Mouse (Mus musculus): Measurements from ENCODE around the gene Sh3gl2. TPM values are rescaled to one million over a fixed set of nuclear protein-coding genes. Genes with fewer than 3 reads are reported as not detected.
A peak's percentile ranks its signal among the peaks of the same experiment; 100 is the strongest.

The Sh3gl2 gene
- polyA plus RNA-seq, 1 experiment from 2014 or later: 112 TPM

DNA sequence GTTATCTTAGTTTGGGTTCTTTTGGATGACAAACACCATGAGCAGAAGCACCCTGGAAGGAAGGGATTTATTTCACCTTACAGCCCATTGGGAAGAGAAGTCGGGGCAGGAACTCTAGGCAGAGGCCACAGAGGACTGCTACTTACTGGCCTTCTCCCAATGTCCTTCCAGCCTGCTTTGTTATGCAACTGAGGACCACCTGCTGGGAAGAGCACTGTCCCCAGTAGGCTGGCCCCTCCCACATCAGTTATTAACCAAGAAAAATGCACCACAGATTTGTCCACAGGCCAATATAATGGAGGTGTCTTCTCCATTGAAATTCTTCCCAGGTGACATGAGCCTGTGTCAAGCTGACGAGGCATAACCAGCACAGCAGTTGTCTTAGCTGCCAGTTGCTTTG lies 62.5 kb downstream of the Sh3gl2 start:
- H3K36me3 ChIP-seq: no peaks in the 10 kb centered on the region
- no peak overlapping the region for H3K27ac ChIP-seq (replicated peaks)
- no peak overlapping the region for H3K4me3 ChIP-seq
- no peak overlapping the region for H3K9ac ChIP-seq
- H3K4me2 ChIP-seq: no peak overlapping the region
- H3K4me1 ChIP-seq (replicated peaks): no peaks in the 10 kb centered on the region; the same call in 1 of the 2 replicates
- no peaks in the 10 kb centered on the region for H3K27me3 ChIP-seq
- WGBS: 61% methylated on average over 2 of the region's 2 CpGs
- H3K9me3 ChIP-seq: no peaks in the 10 kb centered on the region
- no peak for ATAC-seq (ENCODE audit: low FRiP score, low read depth)

DNA sequence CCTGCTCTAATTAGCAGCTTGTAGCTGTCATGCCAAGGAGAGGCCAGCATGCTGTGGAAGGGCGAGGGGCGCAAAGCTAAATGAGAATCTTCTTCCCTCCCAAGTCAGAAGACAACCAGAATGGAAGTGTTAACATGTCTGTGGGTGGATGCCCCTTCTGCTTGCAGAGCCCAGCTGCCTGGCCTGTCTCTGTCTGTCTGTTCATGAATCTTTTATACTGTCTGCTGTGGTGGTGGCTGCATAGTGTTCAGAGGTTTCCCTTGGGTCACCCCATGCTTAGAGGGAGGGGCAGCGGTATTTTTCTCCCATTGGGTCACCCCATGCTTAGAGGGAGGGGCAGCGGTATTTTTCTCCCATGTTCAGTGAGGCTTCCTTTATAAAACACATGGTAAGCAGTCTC lies 68.0 kb downstream of the Sh3gl2 start:
- ATAC-seq (ENCODE audit: low FRiP score, low read depth): no peak

DNA sequence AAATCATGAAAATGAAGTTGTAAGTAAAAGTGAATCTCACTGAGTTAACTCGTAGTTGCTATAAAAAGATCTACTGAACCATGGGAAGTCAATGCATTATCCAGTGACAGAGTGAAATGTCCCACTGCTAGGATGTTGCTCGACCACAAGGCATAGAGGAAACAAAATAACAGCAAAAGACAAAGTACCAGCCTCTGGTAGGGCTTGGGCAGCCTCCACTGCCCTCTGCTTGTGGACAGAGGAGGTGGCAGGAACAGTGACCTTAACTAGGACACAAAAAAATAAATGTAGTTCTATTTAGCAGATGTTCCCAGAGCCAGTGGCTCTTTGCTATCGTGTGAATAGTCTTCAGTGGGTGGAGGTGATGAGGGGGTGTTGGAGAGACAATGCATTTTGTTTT lies 68.5 kb downstream of the Sh3gl2 start:
- 58% methylated on average over 3 of the region's 3 CpGs for WGBS
- Histone ChIP-seq H3K4me2 (no peak overlapping the region), H3K36me3 (no peaks in the 10 kb centered on the region), H3K4me3 (no peak overlapping the region), H3K27me3 (no peaks in the 10 kb centered on the region), H3K4me1 (replicated peaks) (peaks cover 6% of the 10 kb centered on the region; the same call in 1 of the 2 replicates), H3K9ac (no peak overlapping the region), H3K9me3 (no peaks in the 10 kb centered on the region), H3K27ac (replicated peaks) (no peak overlapping the region; the same call in 1 of the 2 replicates)
- no peak for ATAC-seq (ENCODE audit: low FRiP score, low read depth)

More for the DNA sequence above, 68.0 kb downstream of the Sh3gl2 start:
- Histone ChIP-seq H3K4me3 (no peak overlapping the region), H3K36me3 (no peaks in the 10 kb centered on the region), H3K9ac (no peak overlapping the region), H3K27ac (replicated peaks) (no peak overlapping the region; the same call in 1 of the 2 replicates), H3K4me1 (replicated peaks) (peaks cover 6% of the 10 kb centered on the region; the same call in 1 of the 2 replicates), H3K4me2 (no peak overlapping the region), H3K27me3 (no peaks in the 10 kb centered on the region), H3K9me3 (no peaks in the 10 kb centered on the region)
- 70% methylated on average over 4 of the region's 4 CpGs for WGBS

DNA sequence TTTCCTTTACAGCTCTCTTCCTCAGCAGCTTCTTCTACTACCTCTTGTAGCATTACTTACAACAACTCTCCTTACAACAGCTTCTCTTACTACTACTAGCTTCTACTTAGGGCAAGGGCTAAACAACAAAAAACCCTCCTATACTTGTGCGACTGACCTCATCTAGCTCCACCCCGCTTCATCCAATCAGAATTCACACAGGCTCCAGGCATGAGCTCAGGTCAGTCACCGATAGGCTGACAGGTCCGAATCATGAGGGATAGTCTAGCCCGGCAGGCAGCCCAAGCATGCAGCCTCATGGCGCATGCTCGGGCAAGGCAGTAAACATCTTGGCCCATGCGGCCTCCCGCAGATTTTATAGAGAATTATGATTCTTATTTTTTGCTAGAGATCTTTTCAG lies 78.2 kb downstream of the Sh3gl2 start:
- H3K4me3 ChIP-seq: no peak overlapping the region
- no peak overlapping the region for H3K27ac ChIP-seq (replicated peaks)
- no peaks in the 10 kb centered on the region for H3K36me3 ChIP-seq
- no peaks in the 10 kb centered on the region for H3K4me1 ChIP-seq (replicated peaks)
- no peak for ATAC-seq (ENCODE audit: low FRiP score, low read depth)
- H3K27me3 ChIP-seq: no peaks in the 10 kb centered on the region
- WGBS: 93% methylated on average over 9 of the region's 9 CpGs
- no peak overlapping the region for H3K9ac ChIP-seq
- no peak overlapping the region for H3K4me2 ChIP-seq
- no peaks in the 10 kb centered on the region for H3K9me3 ChIP-seq

DNA sequence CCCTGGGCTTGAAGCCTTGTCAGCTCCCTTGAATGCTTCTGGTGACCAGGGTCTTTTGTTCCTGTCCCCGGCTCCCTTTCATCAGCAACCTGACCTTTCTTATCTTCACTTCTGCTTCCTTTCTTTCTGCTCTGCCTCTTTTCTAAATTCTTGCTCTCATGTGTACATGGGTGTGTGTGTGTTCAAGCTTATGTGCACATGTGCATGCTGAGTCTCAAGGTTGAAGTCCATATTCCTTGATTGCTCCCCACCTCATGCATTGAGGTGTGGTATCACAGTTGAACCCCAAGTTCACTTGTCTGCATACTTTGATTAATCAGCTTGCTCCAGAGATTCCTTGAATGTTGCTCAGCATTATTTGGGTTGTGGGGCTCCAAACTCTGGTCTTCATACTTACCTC lies 85.1 kb downstream of the Sh3gl2 start:
- no peaks in the 10 kb centered on the region for H3K27me3 ChIP-seq
- no peak overlapping the region for H3K4me3 ChIP-seq
- H3K27ac ChIP-seq (replicated peaks): no peak overlapping the region
- 56% methylated on average over 1 of the region's 1 CpGs for WGBS
- no peak overlapping the region for H3K9ac ChIP-seq
- no peaks in the 10 kb centered on the region for H3K4me1 ChIP-seq (replicated peaks)
- no peak overlapping the region for H3K4me2 ChIP-seq
- H3K9me3 ChIP-seq: no peaks in the 10 kb centered on the region
- no peaks in the 10 kb centered on the region for H3K36me3 ChIP-seq
- ATAC-seq (ENCODE audit: low FRiP score, low read depth): no peak

DNA sequence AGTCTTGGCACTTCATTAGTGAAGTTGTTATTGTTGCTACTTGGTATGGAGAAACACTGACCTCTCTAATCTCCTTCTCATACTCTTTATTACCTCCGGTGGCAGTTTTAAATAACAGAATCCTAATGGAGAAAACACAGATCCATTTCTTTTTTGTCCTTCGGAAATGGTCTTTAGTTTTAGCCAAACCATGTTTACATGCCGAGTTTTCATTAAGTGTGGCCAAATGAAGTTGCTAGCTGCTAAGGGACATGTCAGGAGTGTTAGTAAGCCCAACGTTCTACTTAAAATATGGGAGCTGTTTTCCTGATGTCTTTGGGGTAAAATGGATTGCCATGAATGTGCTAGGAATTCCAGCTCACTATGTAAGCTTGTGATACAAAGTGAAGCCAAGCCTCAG lies 86.4 kb downstream of the Sh3gl2 start:
- no peak for ATAC-seq (ENCODE audit: low FRiP score, low read depth)
- H3K9me3 ChIP-seq: no peaks in the 10 kb centered on the region
- no peak overlapping the region for H3K9ac ChIP-seq
- no peak overlapping the region for H3K27ac ChIP-seq (replicated peaks)
- no peaks in the 10 kb centered on the region for H3K27me3 ChIP-seq
- no peak overlapping the region for H3K4me2 ChIP-seq
- no peak overlapping the region for H3K4me3 ChIP-seq
- 85% methylated on average over 4 of the region's 4 CpGs for WGBS
- H3K4me1 ChIP-seq (replicated peaks): no peaks in the 10 kb centered on the region
- no peaks in the 10 kb centered on the region for H3K36me3 ChIP-seq

DNA sequence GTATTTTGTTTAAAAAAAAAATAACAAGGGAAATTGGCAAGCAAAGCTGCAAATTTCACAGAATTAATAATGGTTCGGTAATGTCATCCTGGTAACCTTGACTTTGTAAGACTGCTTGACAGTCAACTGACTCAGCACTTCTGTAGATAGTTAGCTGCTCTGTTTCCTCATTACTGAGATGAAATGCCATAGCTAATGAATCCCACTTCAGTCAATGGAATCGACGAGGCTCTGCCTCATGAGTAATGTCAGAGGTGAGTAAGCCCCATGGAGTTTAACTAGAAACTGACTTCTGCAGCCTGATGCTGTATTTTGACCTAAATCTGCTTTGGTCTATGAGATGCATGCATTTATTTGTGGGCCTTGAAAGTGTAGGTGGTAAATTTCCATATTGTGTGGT lies 88.4 kb downstream of the Sh3gl2 start:
- 61% methylated on average over 3 of the region's 3 CpGs for WGBS
- Histone ChIP-seq H3K9me3 (no peaks in the 10 kb centered on the region), H3K36me3 (no peaks in the 10 kb centered on the region), H3K27me3 (no peaks in the 10 kb centered on the region), H3K9ac (no peak overlapping the region), H3K27ac (replicated peaks) (no peak overlapping the region), H3K4me1 (replicated peaks) (no peaks in the 10 kb centered on the region), H3K4me3 (no peak overlapping the region), H3K4me2 (no peak overlapping the region)
- ATAC-seq (ENCODE audit: low FRiP score, low read depth): no peak

DNA sequence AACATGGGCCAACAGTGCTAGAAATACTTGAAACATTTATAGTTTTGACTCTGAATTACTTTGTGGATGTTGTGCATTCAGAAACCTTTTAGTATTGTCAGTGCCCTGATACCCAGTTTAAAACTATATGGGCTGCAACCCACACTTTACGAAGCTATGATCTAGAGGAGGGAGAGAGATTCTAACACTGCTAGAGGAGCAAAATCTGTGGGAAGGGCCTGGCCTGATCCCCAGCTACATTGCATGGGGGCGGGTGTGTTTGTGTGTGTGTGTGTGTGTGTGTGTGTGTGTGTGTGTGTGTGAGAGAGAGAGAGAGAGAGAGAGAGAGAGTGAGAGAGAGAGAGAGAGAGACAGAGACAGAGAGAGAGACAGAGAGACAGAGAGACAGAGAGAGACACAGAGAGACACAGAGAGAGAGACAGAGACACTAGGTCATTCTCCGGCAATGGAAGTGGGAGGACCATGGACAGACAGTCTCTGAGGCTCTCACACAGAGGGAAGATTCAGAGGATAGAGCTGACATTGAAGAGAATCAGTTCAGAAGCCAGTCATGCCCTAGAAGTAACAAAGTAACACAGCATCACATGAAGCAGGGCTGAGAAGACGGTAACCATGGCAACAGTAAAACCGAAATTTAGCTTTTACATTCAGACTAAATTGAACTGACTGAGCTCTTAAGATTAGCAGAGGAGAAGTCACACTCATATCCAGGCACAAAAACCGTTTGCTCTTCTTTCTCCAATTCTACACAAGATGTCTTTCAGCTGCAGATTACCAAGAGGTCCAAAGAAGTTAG lies 95.9 kb downstream of the Sh3gl2 start:
- H3K36me3 ChIP-seq: no peaks in the 10 kb centered on the region
- no peak overlapping the region for H3K4me2 ChIP-seq
- 76% methylated on average over 6 of the region's 6 CpGs for WGBS
- no peak overlapping the region for H3K4me3 ChIP-seq
- H3K9ac ChIP-seq: no peak overlapping the region
- no peaks in the 10 kb centered on the region for H3K9me3 ChIP-seq
- peak; percentile 65 for ATAC-seq (ENCODE audit: low FRiP score, low read depth)
- peak overlapping the region; percentile 62 for H3K27ac ChIP-seq (replicated peaks)
- H3K4me1 ChIP-seq (replicated peaks): peaks cover 12% of the 10 kb centered on the region; the same call in 1 of the 2 replicates
- H3K27me3 ChIP-seq: no peaks in the 10 kb centered on the region

DNA sequence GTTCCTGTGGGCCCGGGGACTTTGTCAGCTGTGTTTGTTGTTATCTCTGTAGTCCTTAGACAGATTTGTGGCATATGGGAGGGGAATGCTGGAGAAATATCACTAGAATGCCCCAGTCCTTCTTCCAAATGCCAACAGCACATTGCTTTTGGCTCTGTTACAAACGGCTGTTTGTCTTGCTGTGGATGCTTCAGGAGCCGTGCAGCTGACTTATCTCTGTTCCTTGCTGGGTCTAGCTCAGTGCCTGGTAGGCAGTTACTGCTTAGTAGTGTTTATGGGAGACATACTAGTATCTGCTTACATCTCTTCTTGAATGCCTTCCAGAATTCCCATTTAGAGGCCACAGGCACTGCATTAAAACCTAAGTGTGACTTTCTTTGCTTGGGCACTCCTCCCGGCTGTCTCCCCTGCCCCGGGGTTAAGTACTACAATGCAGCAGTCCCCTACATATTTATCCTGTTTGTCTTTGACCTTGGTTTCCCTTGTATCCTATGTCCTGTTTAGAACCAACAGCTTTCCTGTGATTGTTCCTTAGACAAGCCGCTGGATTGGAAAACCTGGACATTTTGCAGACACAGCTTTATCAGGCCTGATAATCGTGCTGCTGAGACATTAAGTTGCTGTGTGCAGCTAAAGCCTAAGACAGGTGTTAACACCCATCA lies 101.1 kb downstream of the Sh3gl2 start:
- Histone ChIP-seq H3K9me3 (no peaks in the 10 kb centered on the region), H3K36me3 (no peaks in the 10 kb centered on the region), H3K27me3 (no peaks in the 10 kb centered on the region), H3K27ac (replicated peaks) (no peak overlapping the region), H3K9ac (no peak overlapping the region), H3K4me2 (no peak overlapping the region), H3K4me3 (no peak overlapping the region), H3K4me1 (replicated peaks) (peaks cover 12% of the 10 kb centered on the region; the same call in 1 of the 2 replicates)
- WGBS: 68% methylated on average over 7 of the region's 7 CpGs
- peak; percentile 43; the same call in 1 of the 2 replicates for ATAC-seq (ENCODE audit: low FRiP score, low read depth)

DNA sequence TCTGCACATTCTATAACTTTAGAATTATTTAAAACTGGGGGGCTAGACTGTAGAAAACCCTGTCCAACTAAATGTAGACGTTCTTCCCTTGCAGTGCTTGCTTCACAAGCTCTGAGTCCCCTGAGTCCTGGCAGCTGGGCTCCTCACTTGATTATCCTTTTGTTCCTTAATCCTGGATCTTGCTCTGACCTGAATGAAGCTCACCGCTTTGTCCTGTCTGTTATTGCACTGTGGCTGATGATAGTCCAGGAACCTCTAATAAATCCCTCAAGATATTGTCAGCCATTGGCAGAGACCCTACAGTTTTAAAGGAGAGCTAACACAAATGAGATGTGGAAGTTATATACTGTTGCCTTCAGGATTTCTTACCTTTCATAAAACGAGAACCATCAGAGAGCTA lies 114.2 kb downstream of the Sh3gl2 start:
- WGBS: 46% methylated on average over 3 of the region's 3 CpGs
- Histone ChIP-seq H3K27ac (replicated peaks) (no peak overlapping the region), H3K4me2 (no peak overlapping the region), H3K9me3 (no peaks in the 10 kb centered on the region), H3K4me1 (replicated peaks) (no peaks in the 10 kb centered on the region), H3K27me3 (no peaks in the 10 kb centered on the region), H3K9ac (no peak overlapping the region), H3K36me3 (no peaks in the 10 kb centered on the region), H3K4me3 (no peak overlapping the region)
- ATAC-seq (ENCODE audit: low FRiP score, low read depth): no peak

DNA sequence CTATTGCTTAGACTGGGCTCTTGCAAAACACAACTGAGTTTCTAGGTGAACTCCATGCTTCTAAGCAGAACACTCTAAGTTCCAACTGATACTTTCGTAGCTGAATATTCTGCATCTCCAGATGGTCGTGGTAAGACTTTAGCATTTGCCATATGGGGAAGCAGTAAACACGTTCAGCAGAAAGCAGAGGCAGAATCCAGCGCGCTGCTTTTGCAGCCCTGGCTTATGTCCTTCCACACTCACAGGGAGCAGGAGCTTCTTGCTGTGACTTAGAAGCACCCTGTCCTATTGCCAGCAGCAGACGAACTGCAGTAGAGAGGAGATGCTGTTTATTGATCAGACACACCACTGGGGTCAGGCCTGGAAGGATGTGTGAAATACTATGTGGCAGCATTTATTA lies 120.5 kb downstream of the Sh3gl2 start:
- H3K27me3 ChIP-seq: no peaks in the 10 kb centered on the region
- WGBS: 69% methylated on average over 6 of the region's 6 CpGs
- H3K4me2 ChIP-seq: no peak overlapping the region
- no peaks in the 10 kb centered on the region for H3K36me3 ChIP-seq
- H3K9ac ChIP-seq: no peak overlapping the region
- no peak overlapping the region for H3K4me3 ChIP-seq
- H3K4me1 ChIP-seq (replicated peaks): peaks cover 2% of the 10 kb centered on the region; the same call in 1 of the 2 replicates
- H3K9me3 ChIP-seq: no peaks in the 10 kb centered on the region
- ATAC-seq (ENCODE audit: low FRiP score, low read depth): no peak
- H3K27ac ChIP-seq (replicated peaks): peak overlapping the region; percentile 28; the same call in 1 of the 2 replicates

DNA sequence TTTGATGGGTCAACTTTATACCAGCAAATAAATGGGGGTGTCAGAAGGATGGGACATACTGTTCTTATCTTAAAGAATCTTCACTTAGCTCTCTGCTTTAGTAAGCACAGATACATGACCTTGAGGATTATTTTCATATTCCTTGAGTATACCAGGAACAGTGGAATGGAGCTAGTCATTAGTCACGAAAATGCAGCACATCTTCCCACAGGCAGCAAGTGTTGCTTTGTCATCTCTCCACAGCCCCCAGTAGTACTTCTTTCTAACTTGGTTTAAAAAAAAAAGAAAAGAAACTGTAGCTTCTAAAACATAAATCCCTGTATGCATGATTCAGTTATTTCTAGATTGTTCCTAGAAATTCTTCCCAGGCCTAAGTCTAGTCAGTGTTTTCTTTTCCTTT lies 121.1 kb downstream of the Sh3gl2 start:
- 81% methylated on average over 1 of the region's 1 CpGs for WGBS
- Histone ChIP-seq H3K27me3 (no peaks in the 10 kb centered on the region), H3K4me3 (no peak overlapping the region), H3K4me1 (replicated peaks) (peaks cover 2% of the 10 kb centered on the region; the same call in 1 of the 2 replicates), H3K27ac (replicated peaks) (0 out of 2 replicates have a peak overlapping the region, but pooled peaks have one; percentile 28), H3K9me3 (no peaks in the 10 kb centered on the region), H3K36me3 (no peaks in the 10 kb centered on the region), H3K9ac (no peak overlapping the region), H3K4me2 (no peak overlapping the region)
- no peak for ATAC-seq (ENCODE audit: low FRiP score, low read depth)

Data from hindbrain, embryonic 15.5 days (tissue).